Mouse (Mus musculus) heart, embryonic 13.5 days (tissue): Measurements from ENCODE around the gene Srpr. TPM values are rescaled to one million over a fixed set of nuclear protein-coding genes. Genes with fewer than 3 reads are reported as not detected.
A peak's percentile ranks its signal among the peaks of the same experiment; 100 is the strongest.

ENCODE experiments used
- ATAC-seq: fragments of 200-750 bp; cut with Nextera tagmentation; 2 replicates; pipeline ENCODE4 v1.8.0; 2017; ENCODE audit warnings: moderate TSS enrichment; ENCODE audit not compliant: insufficient number of reproducible peaks, low FRiP score, low TSS enrichment; ENCODE audit errors: extremely low read depth
- H3K27ac ChIP-seq: fragments of 300-500 bp; sonication (generic); replicated peaks from 2 replicates; pipeline ENCODE4 v1.5.1; 2015; ENCODE audit warnings: moderate library complexity, mild to moderate bottlenecking, inconsistent platforms
- H3K27me3 ChIP-seq: fragments of 300-500 bp; sonication (generic); replicated peaks from 2 replicates; pipeline ENCODE4 v1.6.1; 2015; ENCODE audit warnings: mild to moderate bottlenecking, inconsistent platforms
- H3K36me3 ChIP-seq: fragments of 300-500 bp; sonication (generic); 2 replicates; pipeline ENCODE4 v1.6.1; 2015; ENCODE audit warnings: mild to moderate bottlenecking, inconsistent platforms
- H3K4me1 ChIP-seq: fragments of 300-500 bp; sonication (generic); 2 replicates; pipeline ENCODE4 v1.6.1; 2015; ENCODE audit warnings: inconsistent platforms
- H3K4me2 ChIP-seq: fragments of 300-500 bp; sonication (generic); 2 replicates; pipeline ENCODE4 v1.6.1; 2015; ENCODE audit warnings: inconsistent platforms, mild to moderate bottlenecking, moderate library complexity
- H3K4me3 ChIP-seq: fragments of 300-500 bp; sonication (generic); 2 replicates; pipeline ENCODE4 v1.5.1; 2015; ENCODE audit warnings: moderate library complexity, mild to moderate bottlenecking, inconsistent platforms
- H3K9ac ChIP-seq: fragments of 300-500 bp; sonication (generic); 2 replicates; pipeline ENCODE4 v1.6.1; 2015; ENCODE audit warnings: inconsistent platforms, mild to moderate bottlenecking, moderate library complexity
- H3K9me3 ChIP-seq: fragments of 300-500 bp; sonication (generic); 2 replicates; pipeline ENCODE4 v1.6.1; 2016; ENCODE audit warnings: inconsistent platforms
- WGBS: fragments of 180-500 bp; shearing (Covaris S2); methylation state at CpG from one replicate; pipeline ENCODE4 v1.1.7; 2015; ENCODE audit warnings: mixed read lengths; 5-methylcytosine and 5-hydroxymethylcytosine counted together
- polyA plus RNA-seq: library from polyadenylated mRNA; unstranded; fragments of >200 nt; fragmentation: Nextera tagmentation; extraction: Ambion mirVana; gene quantifications from 2 replicates; pipeline ENCODE4 v1.2.1, GENCODE M21; 2015

The Srpr gene
- polyA plus RNA-seq, 1 experiment from 2014 or later: 88.8 TPM

- no peaks in the 10 kb centered on the region for H3K27me3 ChIP-seq
- 65% methylated on average over 9 of the region's 9 CpGs for WGBS
- H3K9ac ChIP-seq: no peak overlapping the region
- H3K4me3 ChIP-seq: no peak overlapping the region
- H3K36me3 ChIP-seq: peaks cover 40% of the 10 kb centered on the region
- H3K4me1 ChIP-seq: no peaks in the 10 kb centered on the region
- H3K4me2 ChIP-seq: no peak overlapping the region
- H3K27ac ChIP-seq: no peak overlapping the region
- no peak for ATAC-seq
- no peaks in the 10 kb centered on the region for H3K9me3 ChIP-seq
Measured at GRCm38 (mm10) chr9:35166798-35167635, 33.0 kb upstream of the Srpr start.

DNA sequence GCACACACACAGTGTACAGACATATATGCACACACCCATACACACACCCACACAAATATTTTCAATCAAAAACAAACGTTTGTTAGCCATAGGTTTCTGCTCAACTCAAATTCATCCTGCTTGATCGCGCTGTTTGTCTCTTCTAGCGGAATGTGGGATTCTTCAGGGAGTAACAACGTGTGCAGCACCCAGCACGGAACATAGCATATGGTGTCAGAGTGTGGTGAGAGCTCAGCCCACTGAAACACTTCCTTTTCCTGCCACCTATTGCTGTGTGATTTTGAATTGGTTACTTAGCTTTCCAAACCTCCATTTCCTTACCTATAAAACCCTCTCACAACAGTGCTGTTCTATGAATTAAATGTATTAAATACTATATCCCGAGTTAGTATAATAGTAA, 29.9 kb upstream of the Srpr start:
- H3K36me3 ChIP-seq: peaks cover 28% of the 10 kb centered on the region
- H3K27me3 ChIP-seq: no peaks in the 10 kb centered on the region

GRCm38 (mm10) chr9:35173331-35173730, 26.6 kb upstream of the Srpr start:
- no peak for ATAC-seq
- 85% methylated on average over 1 of the region's 1 CpGs for WGBS
- peaks cover 15% of the 10 kb centered on the region for H3K4me1 ChIP-seq
- no peak overlapping the region for H3K4me3 ChIP-seq
- H3K36me3 ChIP-seq: peaks cover 28% of the 10 kb centered on the region
- H3K9me3 ChIP-seq: no peaks in the 10 kb centered on the region
- H3K9ac ChIP-seq: no peak overlapping the region
- no peak overlapping the region for H3K27ac ChIP-seq
- no peak overlapping the region for H3K4me2 ChIP-seq
- H3K27me3 ChIP-seq: no peaks in the 10 kb centered on the region

More for the DNA sequence above, 29.9 kb upstream of the Srpr start:
- Histone ChIP-seq H3K4me3 (no peak overlapping the region), H3K9ac (no peak overlapping the region), H3K4me1 (peaks cover 10% of the 10 kb centered on the region), H3K9me3 (no peaks in the 10 kb centered on the region), H3K27ac (no peak overlapping the region), H3K4me2 (no peak overlapping the region)
- WGBS: 85% methylated on average over 7 of the region's 7 CpGs
- no peak for ATAC-seq

- peaks cover 7% of the 10 kb centered on the region for H3K36me3 ChIP-seq
- no peaks in the 10 kb centered on the region for H3K27me3 ChIP-seq
- peak; percentile 93 for ATAC-seq
- H3K4me3 ChIP-seq: peak within 1 kb of the TSS; percentile 69
- peak within 1 kb of the TSS; percentile 94 for H3K4me2 ChIP-seq
- under 1% methylated on average over 38 of the region's 38 CpGs for WGBS
- peak within 1 kb of the TSS; percentile 90 for H3K27ac ChIP-seq
- no peaks in the 10 kb centered on the region for H3K9me3 ChIP-seq
- peaks cover 15% of the 10 kb centered on the region for H3K4me1 ChIP-seq
- H3K9ac ChIP-seq: peak within 1 kb of the TSS; percentile 83
Measured at GRCm38 (mm10) chr9:35175251-35176123, 24.5 kb upstream of the Srpr start, which contains the start of gene Dcps. Dcps (minus strand) TSS chr9:35176061.

- H3K4me3 ChIP-seq: peak overlapping the region; percentile 69
- 43% methylated on average over 14 of the region's 14 CpGs for WGBS
- no peaks in the 10 kb centered on the region for H3K9me3 ChIP-seq
- no peaks in the 10 kb centered on the region for H3K27me3 ChIP-seq
- H3K9ac ChIP-seq: peak overlapping the region; percentile 83
- no peaks in the 10 kb centered on the region; the same call in 1 of the 2 replicates for H3K36me3 ChIP-seq
- H3K27ac ChIP-seq: no peak overlapping the region
- peaks cover 15% of the 10 kb centered on the region for H3K4me1 ChIP-seq
- ATAC-seq: no peak
- H3K4me2 ChIP-seq: peak overlapping the region; percentile 94
Measured at GRCm38 (mm10) chr9:35176124-35176659, 23.8 kb upstream of the Srpr start.

- Histone ChIP-seq H3K4me1 (no peaks in the 10 kb centered on the region), H3K4me2 (no peak overlapping the region), H3K27ac (no peak overlapping the region), H3K9ac (no peak overlapping the region), H3K9me3 (no peaks in the 10 kb centered on the region), H3K27me3 (no peaks in the 10 kb centered on the region), H3K4me3 (no peak overlapping the region), H3K36me3 (peaks cover 18% of the 10 kb centered on the region)
- 68% methylated on average over 2 of the region's 2 CpGs for WGBS
- no peak for ATAC-seq
Measured at GRCm38 (mm10) chr9:35182832-35183231, 17.1 kb upstream of the Srpr start.

DNA sequence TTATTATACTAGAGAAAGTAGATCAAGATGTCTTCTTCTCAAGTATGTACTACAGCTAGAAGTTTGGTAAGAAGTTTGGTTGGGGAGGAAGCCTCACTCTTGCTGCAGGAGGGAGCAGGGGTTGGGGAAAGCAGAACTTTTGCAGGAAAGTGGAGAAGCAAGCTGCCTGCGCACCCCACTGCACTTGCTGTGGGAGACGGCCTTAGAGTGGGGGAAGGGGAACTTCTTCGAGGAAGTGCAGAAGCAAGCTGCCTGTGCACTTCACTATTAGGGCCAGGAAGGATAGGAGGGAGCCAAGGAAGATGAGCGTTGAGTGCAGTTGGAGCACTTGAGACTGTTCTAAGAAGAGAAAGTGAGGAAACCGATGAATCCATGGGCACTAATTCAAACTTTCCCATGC, 16.6 kb upstream of the Srpr start:
- ATAC-seq: no peak
- Histone ChIP-seq H3K4me2 (no peak overlapping the region), H3K27ac (no peak overlapping the region), H3K27me3 (no peaks in the 10 kb centered on the region), H3K9me3 (no peaks in the 10 kb centered on the region), H3K9ac (no peak overlapping the region), H3K4me3 (no peak overlapping the region), H3K36me3 (peaks cover 23% of the 10 kb centered on the region), H3K4me1 (no peaks in the 10 kb centered on the region)
- 61% methylated on average over 5 of the region's 5 CpGs for WGBS

DNA sequence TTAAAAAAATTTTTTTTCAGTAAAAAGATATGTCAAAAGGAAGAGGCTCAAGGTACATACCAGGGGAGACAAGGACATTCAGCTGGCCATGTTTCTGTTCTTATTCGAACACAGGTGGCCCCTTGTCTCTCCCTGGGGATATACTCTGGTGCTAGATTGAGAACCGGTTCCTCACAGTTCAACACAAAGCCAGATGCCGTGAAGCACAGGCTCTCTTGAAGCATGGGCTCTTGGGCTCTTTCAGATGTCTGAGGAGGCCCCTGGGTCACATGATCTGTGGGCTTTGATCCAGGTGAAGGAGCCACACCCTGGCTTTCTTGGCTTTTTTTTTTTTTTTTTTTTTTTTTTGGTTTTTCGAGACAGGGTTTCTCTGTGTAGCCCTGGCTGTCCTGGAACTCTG, 13.5 kb upstream of the Srpr start:
- Histone ChIP-seq H3K36me3 (peaks cover 54% of the 10 kb centered on the region), H3K9ac (no peak overlapping the region), H3K4me1 (no peaks in the 10 kb centered on the region), H3K9me3 (no peaks in the 10 kb centered on the region), H3K4me2 (no peak overlapping the region), H3K4me3 (no peak overlapping the region), H3K27ac (no peak overlapping the region), H3K27me3 (no peaks in the 10 kb centered on the region)
- no peak for ATAC-seq
- WGBS: 71% methylated on average over 4 of the region's 4 CpGs

DNA sequence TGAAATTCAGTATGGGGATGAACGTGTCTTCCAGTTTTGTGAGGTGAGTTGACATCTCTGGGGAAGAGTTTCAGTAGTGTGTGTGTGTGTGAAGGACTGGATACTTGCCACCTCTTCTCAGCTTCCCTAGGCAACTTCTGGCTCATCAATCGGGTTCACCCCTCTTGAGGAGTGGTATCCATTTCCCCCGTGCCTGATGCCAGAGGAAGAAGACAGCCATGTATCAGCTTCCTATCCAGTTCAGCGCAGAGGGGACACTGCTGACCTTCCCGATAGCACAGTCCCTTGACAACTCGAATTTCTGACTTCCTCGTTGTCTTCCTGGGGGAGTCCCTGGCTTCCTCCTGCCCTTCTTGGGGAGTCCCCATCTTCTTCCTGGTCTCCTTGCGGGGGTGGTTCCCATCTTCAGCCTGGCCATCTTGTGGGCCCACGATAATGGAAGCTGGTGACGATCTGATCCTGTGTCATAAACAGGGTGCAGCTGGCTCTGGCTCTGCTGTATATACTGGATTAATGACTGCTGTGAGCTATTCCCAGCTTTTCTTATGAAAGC, 12.5 kb upstream of the Srpr start:
- no peak overlapping the region for H3K9ac ChIP-seq
- no peak overlapping the region for H3K27ac ChIP-seq
- peaks cover 57% of the 10 kb centered on the region for H3K36me3 ChIP-seq
- no peak overlapping the region for H3K4me3 ChIP-seq
- ATAC-seq: no peak
- H3K9me3 ChIP-seq: no peaks in the 10 kb centered on the region
- no peak overlapping the region for H3K4me2 ChIP-seq
- no peaks in the 10 kb centered on the region for H3K4me1 ChIP-seq
- 80% methylated on average over 10 of the region's 10 CpGs for WGBS
- H3K27me3 ChIP-seq: no peaks in the 10 kb centered on the region

DNA sequence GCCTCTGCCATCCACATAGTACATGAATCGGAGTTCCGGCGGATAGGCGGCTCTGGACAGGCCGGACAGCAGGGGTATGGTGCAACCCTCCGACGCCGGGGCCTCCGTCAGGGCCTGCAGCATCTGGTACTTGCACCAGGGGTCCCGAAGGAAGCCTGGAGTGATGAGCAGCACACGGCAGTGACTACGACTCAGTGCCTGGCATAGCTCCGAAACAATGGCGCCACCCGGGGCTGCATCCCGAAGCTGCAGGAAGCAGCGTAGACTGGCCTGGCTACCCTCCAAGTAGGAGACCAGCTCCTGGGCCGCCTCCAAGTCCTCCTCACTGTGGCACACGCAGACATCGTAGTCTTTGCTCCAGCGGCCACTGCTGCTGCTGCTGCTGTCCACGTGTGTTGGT, 11.3 kb upstream of the Srpr start:
- Histone ChIP-seq H3K4me2 (no peak overlapping the region), H3K9ac (no peak overlapping the region), H3K4me1 (no peaks in the 10 kb centered on the region), H3K36me3 (peaks cover 57% of the 10 kb centered on the region), H3K27me3 (no peaks in the 10 kb centered on the region), H3K4me3 (no peak overlapping the region), H3K27ac (no peak overlapping the region), H3K9me3 (no peaks in the 10 kb centered on the region)
- WGBS: 70% methylated on average over 22 of the region's 22 CpGs
- peak; percentile 57 for ATAC-seq

DNA sequence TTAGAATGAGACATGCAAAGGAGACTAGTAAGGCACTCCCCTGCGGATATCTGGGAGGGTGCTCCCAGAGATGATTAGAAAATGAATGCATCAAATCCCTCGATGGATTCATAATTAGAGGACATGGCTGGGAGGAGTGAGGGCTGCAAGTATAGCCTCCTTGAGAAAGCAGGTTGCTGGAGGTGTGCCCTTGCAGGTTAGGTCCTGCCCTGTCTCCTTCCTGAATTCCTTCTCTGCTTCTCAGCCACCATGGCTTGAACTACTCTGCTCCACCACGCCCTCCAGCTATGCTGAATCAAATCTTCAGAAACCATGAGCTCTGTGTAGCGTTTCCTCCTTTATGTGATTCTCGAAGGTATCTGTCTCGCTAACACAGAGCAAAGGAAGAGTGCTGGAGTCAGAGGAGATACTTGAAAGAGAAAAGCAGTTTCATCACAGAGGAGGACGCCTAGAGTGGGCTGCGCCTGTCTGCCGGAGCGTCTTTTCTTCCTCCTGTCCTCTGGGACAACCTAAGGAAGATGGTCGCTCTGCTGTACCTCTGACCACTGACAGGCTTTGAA, 6.9 kb upstream of the Srpr start:
- Histone ChIP-seq H3K27ac (no peak overlapping the region), H3K4me1 (no peaks in the 10 kb centered on the region), H3K36me3 (peaks cover 37% of the 10 kb centered on the region), H3K27me3 (no peaks in the 10 kb centered on the region), H3K4me3 (no peak overlapping the region), H3K4me2 (no peak overlapping the region), H3K9ac (no peak overlapping the region), H3K9me3 (no peaks in the 10 kb centered on the region)
- 74% methylated on average over 11 of the region's 11 CpGs for WGBS
- ATAC-seq: no peak
